Mouse (Mus musculus) layer of hippocampus, postnatal 36 days (tissue): ENCODE data around the gene Rhd. TPM values are rescaled to one million over a fixed set of nuclear protein-coding genes. Genes with fewer than 3 reads are reported as not detected.
"Not testable (repeated sequence)": the region's sequence is repeated elsewhere in the genome, so short reads cannot be mapped to it uniquely, and the experiment has no call there.

Source experiments
- DNase-seq, 2 experiments: peaks; one replicate each; pipeline ENCODE4 v3.0.0; 2022
- total RNA-seq, 2 experiments: library from RNA; stranded (reverse); gene quantifications; 2 replicates each; pipeline ENCODE4 v1.2.3; 2021

Rhd gene
- not detected for total RNA-seq

GRCm38 (mm10) chr4:134863937-134864729 lies at the start of gene Rhd:
Gene Rhd (plus strand): TSS chr4:134864536.
- no peak for DNase-seq

- DNase-seq: no peak
Measured at GRCm38 (mm10) chr4:134817706-134818105, 46.6 kb upstream of the Rhd start.

- no peak for DNase-seq
Measured at GRCm38 (mm10) chr4:134821061-134821460, 43.3 kb upstream of the Rhd start.

GRCm38 (mm10) chr4:134823560-134823959 lies 40.8 kb upstream of the Rhd start:
- DNase-seq: no peak

- not testable (repeated sequence) for DNase-seq
Measured at GRCm38 (mm10) chr4:134825864-134826263, 38.5 kb upstream of the Rhd start.

- DNase-seq: no peak
Measured at GRCm38 (mm10) chr4:134826348-134826747, 38.0 kb upstream of the Rhd start.

- no peak for DNase-seq
Measured at GRCm38 (mm10) chr4:134827806-134828205, 36.5 kb upstream of the Rhd start.

GRCm38 (mm10) chr4:134831934-134832333 lies 32.4 kb upstream of the Rhd start:
- no peak for DNase-seq

- DNase-seq: no peak
Measured at GRCm38 (mm10) chr4:134835486-134835885, 28.9 kb upstream of the Rhd start.

GRCm38 (mm10) chr4:134838221-134838620 lies 26.1 kb upstream of the Rhd start:
- no peak for DNase-seq

- DNase-seq: not testable (repeated sequence)
Measured at GRCm38 (mm10) chr4:134838706-134839105, 25.6 kb upstream of the Rhd start.

- no peak for DNase-seq
Measured at GRCm38 (mm10) chr4:134840231-134840630, 24.1 kb upstream of the Rhd start.

GRCm38 (mm10) chr4:134843566-134843965 lies 20.8 kb upstream of the Rhd start:
- no peak for DNase-seq

GRCm38 (mm10) chr4:134847587-134847986 lies 16.7 kb upstream of the Rhd start:
- no peak for DNase-seq

- no peak for DNase-seq
Measured at GRCm38 (mm10) chr4:134850551-134850950, 13.8 kb upstream of the Rhd start.

GRCm38 (mm10) chr4:134851236-134851635 lies 13.1 kb upstream of the Rhd start:
- no peak for DNase-seq

GRCm38 (mm10) chr4:134851876-134852275 lies 12.5 kb upstream of the Rhd start:
- no peak for DNase-seq

- peak in 1 of 2 experiments; percentile 8 for DNase-seq
Measured at GRCm38 (mm10) chr4:134852438-134853255, 11.7 kb upstream of the Rhd start.

GRCm38 (mm10) chr4:134853259-134853636 lies 11.1 kb upstream of the Rhd start, which contains the start of gene Maco1:
Gene Maco1 (minus strand): TSS chr4:134853345.
- peak; percentile 99 to 100 for DNase-seq

GRCm38 (mm10) chr4:134853637-134854485 lies 10.5 kb upstream of the Rhd start:
- peak; percentile 95 for DNase-seq

GRCm38 (mm10) chr4:134855371-134855770 lies 9.0 kb upstream of the Rhd start:
- DNase-seq: no peak

GRCm38 (mm10) chr4:134856056-134856455 lies 8.3 kb upstream of the Rhd start:
- DNase-seq: no peak

- no peak for DNase-seq
Measured at GRCm38 (mm10) chr4:134856501-134856900, 7.8 kb upstream of the Rhd start.
